Mouse (Mus musculus): ENCODE results near the gene Bgn.
A peak's percentile ranks its signal among the peaks of the same experiment; 100 is the strongest.

Bgn gene

DNA sequence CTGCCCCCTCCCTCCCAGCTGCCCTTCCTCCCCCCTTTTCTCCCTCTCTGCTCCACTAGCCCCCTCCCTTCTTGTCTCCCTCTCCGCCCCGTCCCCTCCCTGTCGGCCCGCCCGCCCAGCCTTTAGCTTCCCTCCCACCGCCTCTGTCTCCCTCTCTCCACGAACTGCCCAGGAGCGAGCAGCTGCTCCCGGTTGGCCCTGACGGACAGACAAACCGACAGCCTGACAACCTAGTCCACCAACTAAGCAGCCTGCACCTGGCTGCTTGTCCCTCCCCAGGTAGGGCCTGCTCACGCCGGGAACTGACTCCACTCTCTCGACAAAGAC is at the start of gene Bgn:
TSS of gene Bgn (plus strand) at position 119 of the 327 bp plus-strand sequence.
- no peak for DNase-seq

DNA sequence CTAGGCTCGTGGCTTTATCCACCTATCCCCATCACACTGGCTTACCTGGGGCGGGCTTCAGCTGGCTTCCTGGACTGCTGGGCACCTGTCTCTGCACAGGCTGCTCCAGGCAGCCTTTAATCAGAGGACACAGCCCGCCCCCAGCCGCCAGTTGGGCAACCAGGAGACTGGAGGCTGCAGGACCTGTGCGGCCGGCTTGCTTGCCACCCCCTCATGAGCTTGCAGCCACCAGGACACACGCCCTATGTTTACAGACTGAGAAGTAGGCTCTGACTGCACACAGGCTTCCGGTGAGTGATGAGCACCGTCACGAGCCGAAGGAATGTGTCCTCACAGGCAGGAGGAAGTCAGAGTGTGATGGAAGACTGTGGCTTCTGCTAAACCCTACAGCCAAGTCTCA is 48.1 kb upstream of the Bgn start, which contains the start of gene Trex2:
TSS of gene Trex2 (minus strand) at position 93 of the 400 bp plus-strand sequence.
- DNase-seq: no peak

DNA sequence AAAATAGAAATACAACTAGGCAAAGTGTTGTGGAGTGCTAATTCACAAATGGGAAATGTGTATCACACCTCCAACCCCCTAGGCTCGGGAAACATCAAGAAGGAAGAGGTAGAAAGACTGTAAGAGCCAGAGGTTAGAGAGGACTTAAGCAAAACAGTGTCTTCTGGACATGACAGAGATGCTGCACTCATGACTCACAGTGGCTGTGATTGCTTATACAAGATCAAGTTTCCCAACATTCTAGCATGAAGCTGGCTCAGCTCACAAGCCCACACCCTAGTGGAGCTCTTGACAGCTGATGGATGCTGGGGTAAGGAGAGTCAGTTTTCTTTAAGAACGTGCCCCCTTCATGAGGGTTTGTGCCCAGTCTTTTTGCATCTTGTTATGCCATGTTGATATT is 42.0 kb upstream of the Bgn start:
- DNase-seq: no peak

DNA sequence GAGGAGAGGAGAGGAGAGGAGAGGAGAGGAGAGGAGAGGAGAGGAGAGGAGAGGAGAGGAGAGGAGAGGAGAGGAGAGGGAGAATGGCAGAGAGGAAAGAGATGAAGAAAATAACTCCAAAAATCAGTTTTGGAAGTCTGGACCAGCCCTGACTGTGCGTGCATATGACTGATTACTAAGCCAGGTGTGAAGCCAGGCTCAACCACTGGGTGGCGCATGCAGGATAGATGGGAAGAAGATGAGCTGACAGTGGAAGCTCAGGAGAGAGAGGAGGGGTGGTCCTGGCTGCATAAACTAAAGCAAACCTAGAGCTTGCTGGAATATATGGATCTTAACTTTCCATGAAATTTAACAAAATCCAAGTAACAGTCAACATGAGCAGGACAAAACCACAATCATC is 31.5 kb upstream of the Bgn start:
- DNase-seq: no peak

DNA sequence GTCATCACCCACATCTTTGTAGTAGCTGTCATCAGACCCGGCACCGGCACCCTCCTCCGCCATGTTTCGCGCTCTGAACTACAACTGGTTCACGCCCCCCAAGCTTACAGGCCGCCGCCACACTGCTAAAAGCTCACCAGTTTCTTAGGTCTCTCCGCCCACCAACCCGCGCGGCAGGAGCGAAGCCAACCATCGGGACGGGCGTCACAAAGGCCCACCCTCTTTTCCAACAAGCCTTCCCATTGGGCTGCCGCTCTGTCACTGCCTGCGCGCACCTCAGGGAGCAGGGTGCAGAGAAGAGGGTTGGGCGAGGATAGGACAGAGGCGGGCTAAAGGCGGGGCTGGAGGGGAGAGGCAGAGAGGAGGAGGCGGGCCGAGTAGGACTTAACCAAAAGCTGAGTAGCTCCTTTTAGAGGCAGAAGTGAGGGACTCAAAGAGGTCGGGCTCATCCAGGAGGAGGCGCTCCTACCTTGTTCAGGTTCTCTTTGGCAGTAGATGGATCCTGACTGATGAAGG is 24.5 kb upstream of the Bgn start, which contains the start of gene Haus7:
TSS of gene Haus7 (minus strand) at position 168 of the 516 bp plus-strand sequence.
- DNase-seq: peak; percentile 91

DNA sequence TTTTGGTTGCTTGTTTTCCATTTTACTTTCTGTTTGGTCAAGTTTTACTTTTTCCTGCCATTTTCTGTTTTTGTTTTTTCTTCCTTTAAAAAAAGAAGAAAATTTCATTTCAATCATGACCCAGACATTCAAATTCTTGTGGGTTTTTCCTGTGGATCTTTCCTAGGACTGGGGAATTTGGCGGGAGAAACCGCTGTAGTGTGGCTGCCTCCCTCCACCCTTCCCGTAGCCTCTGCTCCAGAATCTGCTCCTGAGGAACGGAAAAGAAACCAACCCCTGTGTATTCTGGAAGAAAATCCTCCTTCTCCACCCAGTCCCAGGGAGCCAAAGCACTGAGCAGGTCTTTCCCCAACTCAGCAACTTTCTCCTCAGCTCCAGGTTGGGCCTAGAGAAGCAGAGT is 22.6 kb upstream of the Bgn start:
- no peak for DNase-seq

DNA sequence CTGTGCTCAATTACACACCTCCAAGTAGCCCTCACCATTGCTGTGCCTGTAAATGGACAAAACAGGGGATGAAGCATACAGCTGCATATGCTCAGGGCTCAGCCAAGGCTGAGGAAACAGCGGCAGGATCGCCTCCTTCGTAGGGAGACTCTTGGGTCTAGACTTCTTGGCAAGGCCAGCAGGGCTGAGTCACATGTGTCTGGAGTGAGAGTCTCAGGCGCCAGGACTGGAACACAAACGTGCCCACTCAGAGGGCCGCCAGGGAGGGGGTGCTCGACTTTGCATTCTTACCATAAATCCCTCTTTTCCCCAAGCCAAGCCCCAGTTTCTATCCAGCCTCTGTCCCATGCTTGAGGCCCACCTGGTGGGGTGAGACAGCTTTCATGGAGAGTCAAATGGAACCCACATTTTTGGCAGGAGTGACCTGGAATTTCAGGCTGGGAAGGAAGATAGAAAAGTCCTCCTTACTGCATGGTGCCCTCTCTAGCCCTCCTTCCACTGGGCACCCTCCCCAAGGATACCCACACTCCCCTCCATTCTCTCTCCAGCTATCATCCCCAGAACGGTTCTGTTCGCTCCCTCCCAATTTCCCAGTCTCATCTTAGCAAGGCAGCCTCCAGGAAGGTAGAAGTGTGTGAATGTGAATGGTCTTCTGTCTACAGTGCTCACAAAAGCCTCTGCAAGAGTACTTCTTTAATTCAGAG is 17.8 kb upstream of the Bgn start:
- no peak for DNase-seq

DNA sequence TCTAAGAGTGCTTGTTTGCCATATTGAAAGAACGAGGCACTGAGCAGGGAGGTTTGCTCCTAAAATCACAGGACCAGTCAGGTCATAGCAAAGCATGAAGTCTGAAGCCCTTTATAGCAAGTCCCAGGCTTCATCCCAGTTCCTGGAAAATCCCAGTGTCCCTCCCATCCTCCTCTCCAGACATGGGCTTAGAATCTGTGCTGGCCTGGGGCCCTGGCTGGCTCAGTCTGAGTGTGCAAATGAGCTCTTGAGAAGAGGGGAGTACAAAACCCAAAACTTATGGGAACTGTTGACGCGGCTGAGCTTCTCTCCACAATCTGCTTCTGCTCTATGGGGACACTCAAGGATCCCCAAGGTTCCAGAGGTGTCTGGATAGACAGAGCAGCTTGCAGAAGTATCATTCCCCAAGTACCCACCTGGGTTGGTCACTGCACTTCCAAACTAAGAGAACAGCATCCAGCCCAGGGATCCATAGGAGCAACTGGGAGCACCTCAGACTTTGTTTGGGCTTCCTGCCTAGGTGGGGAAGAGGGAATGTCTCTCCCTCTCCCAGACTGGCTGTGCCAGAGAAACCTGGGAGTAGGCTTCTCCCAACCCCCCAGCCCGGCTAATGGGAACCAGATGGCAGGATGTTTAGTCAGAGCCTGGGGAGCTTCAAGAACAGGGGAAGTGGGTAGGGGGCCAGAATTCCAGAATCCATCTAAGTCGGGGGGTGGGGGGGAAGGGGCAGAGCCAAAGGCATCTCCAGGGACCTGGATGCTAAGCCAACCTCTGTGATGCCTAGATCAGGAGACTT is 15.8 kb upstream of the Bgn start:
- DNase-seq: no peak

DNA sequence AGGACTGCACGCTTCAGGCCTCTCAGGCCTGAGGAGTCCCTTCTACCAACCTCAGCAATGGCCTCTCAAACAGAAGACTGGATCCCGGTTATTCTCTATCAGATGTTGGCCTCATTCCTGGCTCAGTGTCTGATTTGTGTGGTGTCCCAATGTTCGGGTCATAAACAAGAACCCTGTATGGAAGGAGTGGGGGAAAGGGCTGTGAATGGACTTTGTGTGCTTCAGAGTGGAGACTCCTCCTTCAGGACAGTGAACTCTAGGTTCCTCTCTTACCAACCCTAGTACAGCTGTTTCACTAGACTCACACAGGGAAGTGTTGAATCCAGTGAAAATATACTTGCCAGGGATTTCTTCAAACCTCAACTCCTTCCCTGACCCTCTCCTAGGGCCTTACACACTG is 15.1 kb upstream of the Bgn start:
- DNase-seq: no peak

DNA sequence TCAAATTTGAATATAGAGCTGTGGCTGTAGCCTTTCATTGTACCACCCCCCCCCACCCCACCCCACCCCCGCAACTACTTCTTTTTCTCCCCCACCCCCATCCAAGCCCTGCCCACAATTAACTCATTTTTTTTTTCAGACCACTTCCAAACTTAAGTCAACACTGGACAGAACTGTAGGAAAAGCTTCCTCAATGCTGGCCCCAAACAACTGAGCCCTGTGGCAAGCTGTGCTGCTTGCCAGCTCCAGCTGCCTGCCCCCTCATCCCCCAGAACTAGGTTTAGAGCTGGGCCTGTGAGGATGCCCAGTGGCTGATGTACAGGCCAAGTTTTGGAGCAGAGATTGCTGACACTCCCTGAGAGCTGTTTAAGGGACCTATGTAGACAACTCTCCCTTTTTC is 14.7 kb upstream of the Bgn start:
- DNase-seq: no peak

DNA sequence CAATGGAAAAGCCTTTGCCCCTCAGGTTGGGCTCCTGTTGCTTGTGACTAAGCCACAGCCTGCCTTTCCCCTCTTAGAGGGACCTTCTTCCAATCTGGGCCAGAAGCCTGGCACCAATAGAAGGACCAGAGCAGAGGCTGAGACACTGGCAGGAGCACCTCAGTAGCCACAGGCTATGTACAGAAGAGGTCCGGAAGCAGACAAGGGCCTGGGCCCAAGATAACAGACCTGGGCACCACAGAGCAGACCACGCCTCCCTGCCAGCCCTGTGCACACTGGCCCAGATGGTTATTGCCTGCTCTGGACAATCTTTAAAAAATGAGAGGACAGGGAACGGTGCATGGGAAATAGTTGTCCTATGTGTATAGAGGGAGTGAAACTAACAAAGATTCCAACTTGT is 11.6 kb upstream of the Bgn start:
- no peak for DNase-seq

DNA sequence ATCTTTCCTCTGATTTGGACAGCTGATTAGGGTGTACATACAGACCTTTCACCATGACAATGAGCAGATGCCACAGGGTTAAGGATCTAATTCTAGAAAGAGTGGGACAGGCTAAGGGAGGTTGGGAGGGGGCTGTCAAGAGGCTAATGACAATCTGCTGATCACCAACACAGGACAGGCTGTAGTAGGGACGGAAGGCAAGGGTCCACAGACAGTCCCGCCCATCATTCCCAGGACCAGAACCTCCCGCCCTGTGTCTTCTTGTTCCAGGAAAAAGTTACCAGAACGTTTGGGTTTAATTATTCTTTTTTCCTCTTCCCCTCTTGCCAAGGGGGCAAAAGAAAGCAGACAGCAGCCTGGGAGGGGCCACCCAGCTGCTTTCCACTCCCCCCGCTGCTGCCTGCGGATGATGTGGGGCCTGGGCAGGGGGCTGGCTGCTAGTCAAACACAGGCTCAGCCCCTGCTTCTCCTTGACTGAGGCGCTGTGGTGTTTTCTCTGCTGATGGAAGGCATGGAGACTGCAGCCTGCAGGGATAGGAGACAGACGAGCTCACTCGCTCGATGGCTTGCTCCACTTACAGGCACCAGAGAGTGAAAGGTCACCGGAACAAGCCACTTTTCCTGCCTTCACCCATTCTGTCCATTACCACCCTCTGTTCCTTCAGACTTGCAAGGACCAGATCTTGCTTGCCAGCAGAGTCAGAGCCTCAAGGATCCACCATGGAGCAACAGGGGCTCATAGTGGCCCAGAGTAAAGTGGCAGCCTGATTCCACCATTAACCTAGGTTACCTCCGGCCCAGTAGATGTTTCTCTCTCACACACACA is 8.8 kb upstream of the Bgn start:
- no peak for DNase-seq

DNA sequence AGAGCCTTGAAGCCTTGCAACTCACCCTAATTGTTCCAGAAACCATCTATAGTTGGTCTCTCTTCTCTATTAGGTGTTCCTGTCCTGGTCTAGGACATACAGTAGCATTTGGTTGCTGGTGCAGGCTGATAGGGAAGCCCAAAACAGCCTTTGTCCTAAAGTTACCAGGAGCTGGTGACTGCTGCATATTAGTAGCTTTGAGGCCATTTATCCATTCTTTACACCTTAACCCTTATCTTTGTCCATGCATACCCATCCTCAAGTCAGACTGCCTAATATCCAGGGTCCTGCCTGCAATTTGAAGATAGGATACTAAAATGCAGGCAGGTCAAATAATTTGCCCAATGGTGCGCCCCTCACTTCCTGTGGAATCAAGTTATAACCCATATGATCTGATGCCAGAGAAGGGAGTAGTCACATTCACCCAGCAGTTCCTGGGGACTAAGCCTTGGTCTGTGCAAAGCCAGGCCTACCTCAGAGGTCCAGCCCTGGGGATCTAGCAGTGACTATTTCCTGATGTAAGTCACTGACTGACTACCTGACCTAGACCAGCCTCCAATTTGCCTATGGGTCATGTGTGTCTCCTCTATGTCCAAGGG is 7.6 kb upstream of the Bgn start:
- DNase-seq: no peak

DNA sequence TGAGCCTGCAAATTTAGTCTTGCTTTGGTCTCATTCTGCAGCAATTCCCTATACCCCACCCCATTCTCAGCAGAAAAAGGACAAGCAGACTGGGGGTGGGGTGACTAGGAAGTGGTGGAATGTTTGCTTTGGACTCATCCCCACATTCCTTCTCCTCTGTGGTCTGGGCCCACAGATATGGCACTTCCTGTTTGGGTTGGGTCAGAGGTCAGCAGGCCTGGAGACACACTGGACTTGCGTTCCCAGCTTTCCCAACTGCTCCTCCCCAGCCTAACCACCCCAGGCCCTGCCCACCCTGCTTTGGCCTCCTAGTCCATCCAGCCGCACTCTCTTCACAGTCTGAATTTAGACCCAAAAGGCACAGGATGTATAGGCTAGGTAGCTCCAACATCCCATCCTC is 6.8 kb upstream of the Bgn start:
- no peak for DNase-seq

DNA sequence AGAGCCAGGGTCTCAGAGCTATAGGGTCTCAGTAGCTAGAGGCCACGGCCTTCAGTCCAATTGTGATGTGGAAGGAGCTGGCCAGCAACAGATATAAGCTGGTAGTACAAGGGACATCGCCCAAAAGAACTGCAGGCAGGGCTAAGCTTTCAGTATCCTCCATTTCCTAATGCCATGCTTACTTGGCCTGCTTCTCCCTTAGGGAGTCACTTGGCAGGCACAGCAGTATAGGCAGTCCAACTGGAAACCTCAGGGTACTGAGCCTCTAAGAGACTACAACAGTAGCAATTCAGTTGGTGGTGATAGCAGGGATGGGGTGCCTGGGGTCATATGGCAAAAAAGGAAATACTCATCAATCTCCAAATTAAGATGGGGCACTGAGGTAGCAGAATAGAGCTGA is 5.9 kb upstream of the Bgn start:
- DNase-seq: no peak

DNA sequence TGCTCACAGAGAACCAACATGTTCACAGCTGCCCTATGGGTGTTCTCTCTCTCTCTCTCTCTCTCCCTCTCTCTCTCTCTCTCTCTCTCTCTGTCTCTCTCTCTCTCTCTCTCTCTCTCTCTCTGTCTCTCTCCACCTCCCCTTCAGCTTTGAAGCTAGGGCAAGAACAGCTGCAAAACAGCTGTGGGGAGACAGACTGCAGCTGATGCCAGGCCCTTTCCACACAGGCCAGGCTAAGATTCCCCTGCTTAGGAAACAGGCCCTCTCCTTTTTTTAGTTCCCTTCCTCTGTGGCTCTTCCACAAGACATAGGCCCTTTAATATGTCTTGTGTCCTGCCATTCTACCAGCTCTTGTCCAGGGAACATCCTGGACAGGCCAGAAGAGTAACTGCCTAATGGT is 3.7 kb upstream of the Bgn start:
- no peak for DNase-seq

DNA sequence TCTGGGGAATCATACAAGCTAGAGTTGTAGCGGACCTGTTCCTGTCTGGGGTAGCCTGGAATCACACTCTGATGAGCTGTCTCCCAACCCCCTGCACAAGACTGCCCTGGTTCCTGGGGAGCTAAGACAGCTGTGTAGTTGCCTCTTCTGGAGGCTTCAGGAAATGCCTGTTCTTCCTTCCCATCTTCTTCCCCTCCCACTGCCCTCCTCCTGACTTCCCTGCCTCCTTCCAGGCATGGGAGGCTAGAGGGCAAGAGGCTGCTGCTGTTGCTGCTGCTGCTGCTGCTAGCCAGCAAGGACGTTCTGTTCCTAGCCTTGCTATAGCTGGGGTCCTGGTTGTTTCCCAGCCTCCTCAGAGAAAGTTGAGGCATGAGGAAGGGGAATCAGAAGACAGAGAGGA is 3.1 kb upstream of the Bgn start:
- DNase-seq: no peak

DNA sequence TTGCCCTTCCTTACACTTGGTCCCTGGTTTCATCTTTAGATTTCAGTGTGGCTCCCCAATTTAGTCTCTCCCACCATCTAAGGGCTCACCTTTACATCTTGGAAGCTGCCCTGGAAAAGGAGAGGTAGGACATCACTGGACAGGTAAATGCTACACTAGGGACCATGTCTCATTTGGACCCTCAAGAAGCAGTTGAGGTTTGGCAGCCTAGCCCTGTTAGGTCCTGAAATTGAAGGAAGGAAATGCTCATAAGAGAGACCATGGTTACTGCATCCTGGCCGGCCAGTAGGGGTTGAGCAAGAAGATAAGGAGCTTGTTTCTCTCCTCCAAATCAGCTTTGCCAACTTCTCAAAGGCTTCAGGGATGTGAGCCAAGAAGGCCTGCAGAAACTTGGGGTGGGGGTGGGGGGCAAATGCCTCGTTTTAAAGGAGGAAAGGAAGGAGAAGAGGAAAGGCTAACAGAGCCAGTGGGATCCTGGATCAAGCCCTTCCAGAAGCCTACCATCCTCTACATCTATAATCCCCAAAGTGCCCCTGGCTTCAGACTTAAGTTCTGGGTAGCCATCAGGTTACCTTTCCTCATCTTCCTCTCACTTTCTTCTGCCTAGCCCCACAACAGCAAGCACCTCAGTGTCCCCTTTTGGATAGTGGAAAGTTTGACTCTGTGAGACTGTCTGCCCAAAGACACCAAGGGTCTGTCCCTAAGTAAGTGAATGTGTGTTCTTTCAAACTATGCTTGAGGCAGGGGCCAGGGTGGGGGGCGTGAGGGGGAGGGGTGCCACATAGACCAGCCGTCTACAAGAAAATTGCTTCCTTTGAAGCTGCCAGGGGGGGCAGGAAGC is 539 bp upstream of the Bgn start:
- no peak for DNase-seq

DNA sequence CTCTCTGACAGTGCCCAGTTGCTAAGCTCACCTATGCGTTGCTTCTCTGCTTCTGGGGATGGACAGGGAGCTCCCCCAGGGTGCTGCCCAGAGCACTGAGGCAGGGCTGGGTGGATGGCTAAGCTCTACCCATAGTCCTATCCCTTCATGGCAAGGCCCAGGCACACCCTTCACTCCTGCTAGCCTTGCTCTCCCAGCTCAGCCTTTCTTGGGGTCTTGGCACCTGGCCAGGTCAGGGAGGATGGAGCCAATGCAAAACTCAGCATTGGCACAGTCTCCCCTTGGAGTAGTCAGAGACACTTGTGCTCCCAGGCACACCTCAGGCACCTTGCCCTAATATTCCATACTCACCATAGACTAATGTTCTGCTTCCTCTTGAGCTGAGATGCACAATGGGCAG is 674 bp downstream of the Bgn start:
- DNase-seq: no peak

DNA sequence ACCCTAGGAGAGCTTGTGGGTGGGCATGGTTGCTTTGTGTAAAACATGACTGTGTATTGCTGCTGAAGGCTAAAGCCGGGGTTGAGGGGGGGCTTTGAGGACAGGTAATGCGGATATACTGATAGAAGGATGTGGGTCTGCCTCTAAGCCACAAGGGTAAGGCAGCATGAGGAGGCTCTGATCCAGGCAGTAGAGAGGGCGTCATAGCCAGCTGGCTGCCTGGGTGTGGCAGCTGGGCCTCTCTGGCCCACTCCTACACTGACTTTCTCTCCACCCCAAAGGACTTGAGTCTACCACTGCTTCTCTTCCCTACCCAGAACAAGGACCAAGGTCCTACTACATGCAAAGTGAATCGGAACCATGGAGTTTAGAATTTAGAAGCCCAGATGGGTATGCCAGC is 1.5 kb downstream of the Bgn start:
- DNase-seq: no peak

DNA sequence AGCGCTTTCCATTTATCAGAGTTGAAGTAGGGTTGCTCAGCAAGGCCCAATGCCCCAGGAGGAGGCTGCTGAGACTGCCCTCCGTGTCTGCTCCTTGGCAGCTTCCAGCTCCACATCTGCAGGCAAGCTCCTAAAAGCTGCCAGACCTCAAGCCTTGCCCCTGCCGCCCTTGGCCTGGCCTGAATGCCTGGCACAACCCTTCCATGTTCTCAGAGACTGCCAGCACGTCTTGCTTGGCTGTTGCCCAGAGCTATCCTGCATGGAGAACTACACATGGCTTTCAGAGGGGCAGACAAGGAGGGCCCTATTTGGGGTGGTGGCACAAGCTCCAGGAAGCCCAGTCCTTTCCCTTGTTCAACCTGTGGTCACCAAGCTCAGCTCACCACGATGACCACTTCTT is 3.5 kb downstream of the Bgn start:
- DNase-seq: no peak

DNA sequence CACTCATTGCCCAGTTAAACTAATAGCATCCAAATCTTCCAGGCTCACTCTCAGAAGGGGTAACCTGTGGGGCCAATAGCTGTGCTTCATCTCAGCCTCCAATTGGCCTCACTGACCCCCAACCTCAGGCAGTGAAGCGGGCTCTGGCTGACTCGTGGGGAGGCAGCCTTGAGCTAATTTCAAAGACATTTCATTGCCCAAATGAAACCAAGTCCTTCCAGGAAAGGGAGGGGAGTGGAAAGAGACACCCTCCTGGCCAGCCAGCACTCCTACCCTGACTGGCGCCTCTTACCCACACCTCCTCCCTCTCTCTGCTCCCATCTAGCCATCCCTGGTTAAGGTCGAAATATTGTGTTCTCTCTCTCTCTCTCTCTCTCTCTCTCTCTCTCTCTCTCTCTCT is 6.8 kb downstream of the Bgn start:
- DNase-seq: no peak
